Mouse (Mus musculus): ENCODE measurements around the gene Acap2. TPM values are rescaled to one million over a fixed set of nuclear protein-coding genes. Genes with fewer than 3 reads are reported as not detected.

The Acap2 gene
- polyA plus RNA-seq, 1 experiment from 2014 or later, result 26.3 TPM

DNA sequence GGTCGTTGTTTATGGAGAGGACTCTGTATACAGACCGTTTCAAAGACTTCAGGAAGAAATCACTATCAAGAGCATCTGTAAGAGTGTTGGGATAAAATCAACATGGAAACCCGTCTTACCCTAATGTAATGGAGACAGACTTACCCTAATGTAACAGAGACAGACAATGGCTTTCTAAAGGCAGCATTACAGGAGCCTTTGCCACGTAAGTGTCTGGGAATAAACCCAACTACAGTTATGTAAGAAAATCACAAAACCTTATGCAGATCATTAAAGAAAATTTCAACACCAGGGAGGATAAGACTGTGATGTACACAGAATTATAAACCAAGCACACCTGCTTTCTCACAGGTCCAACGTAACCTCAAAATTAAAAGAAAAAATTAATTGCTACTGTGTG is 72.9 kb downstream of the Acap2 start:
- Histone ChIP-seq H3K9ac (ENCODE audit: low read depth, low read length) (no peak overlapping the region), H3K27me3 (replicated peaks; ENCODE audit: control insufficient read depth, insufficient read depth, low read length) (no peaks in the 10 kb centered on the region), H3K4me3 (ENCODE audit: low read depth, low read length) (no peak overlapping the region), H3K36me3 (ENCODE audit: control insufficient read depth, insufficient read depth, low read length) (peaks cover 49% of the 10 kb centered on the region), H3K4me1 (ENCODE audit: control insufficient read depth, insufficient read depth, low read length) (no peaks in the 10 kb centered on the region), H3K4me2 (ENCODE audit: low read depth, low read length) (no peak overlapping the region), H3K27ac (replicated peaks; ENCODE audit: low read depth, low read length) (no peak overlapping the region), H3K9me3 (ENCODE audit: control insufficient read depth, low read length) (no peaks in the 10 kb centered on the region)
- no peak for ATAC-seq (ENCODE audit: low read depth)
- no peak for DNase-seq (ENCODE audit: low spot score)
- 88% methylated on average over 5 of the region's 5 CpGs for WGBS

- ATAC-seq (ENCODE audit: low read depth), result no peak
- 54% methylated on average over 5 of the region's 5 CpGs for WGBS
- no peak overlapping the region for H3K9ac ChIP-seq (ENCODE audit: low read depth, low read length)
- H3K4me3 ChIP-seq (ENCODE audit: low read depth, low read length), result no peak overlapping the region
- no peak for DNase-seq (ENCODE audit: low spot score)
- no peaks in the 10 kb centered on the region for H3K9me3 ChIP-seq (ENCODE audit: control insufficient read depth, low read length)
- H3K4me2 ChIP-seq (ENCODE audit: low read depth, low read length), result no peak overlapping the region
- no peaks in the 10 kb centered on the region for H3K27me3 ChIP-seq (replicated peaks; ENCODE audit: control insufficient read depth, insufficient read depth, low read length)
- H3K4me1 ChIP-seq (ENCODE audit: control insufficient read depth, insufficient read depth, low read length), result no peaks in the 10 kb centered on the region
- no peak overlapping the region for H3K27ac ChIP-seq (replicated peaks; ENCODE audit: low read depth, low read length)
- H3K36me3 ChIP-seq (ENCODE audit: control insufficient read depth, insufficient read depth, low read length), result peaks cover 53% of the 10 kb centered on the region
These were observed 76.1 kb downstream of the Acap2 start for GRCm38 (mm10) chr16:31124991-31125390.

DNA sequence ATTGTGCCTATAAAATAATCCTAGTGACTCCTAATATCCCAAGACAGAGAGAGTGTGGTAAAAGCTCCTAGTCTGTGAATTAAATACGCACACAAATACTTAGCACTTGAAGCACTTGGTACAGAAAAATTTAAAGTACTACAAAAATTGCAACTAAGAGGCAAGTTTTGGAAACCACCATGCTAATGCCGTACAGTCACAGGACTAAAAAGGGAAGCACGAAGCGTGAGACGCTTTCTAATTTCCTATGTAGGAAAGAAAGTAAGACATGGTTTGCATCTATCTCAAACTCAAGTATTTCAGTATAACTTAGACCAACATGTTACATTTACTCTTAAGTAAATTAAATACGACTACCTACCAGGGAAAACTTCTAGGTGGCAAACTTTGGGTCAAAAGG is 79.4 kb downstream of the Acap2 start:
- no peaks in the 10 kb centered on the region for H3K9me3 ChIP-seq (ENCODE audit: control insufficient read depth, low read length)
- no peak overlapping the region for H3K4me3 ChIP-seq (ENCODE audit: low read depth, low read length)
- H3K27me3 ChIP-seq (replicated peaks; ENCODE audit: control insufficient read depth, insufficient read depth, low read length), result no peaks in the 10 kb centered on the region
- no peak for DNase-seq (ENCODE audit: low spot score)
- no peak for ATAC-seq (ENCODE audit: low read depth)
- H3K4me2 ChIP-seq (ENCODE audit: low read depth, low read length), result no peak overlapping the region
- 94% methylated on average over 6 of the region's 6 CpGs for WGBS
- no peak overlapping the region for H3K27ac ChIP-seq (replicated peaks; ENCODE audit: low read depth, low read length)
- H3K4me1 ChIP-seq (ENCODE audit: control insufficient read depth, insufficient read depth, low read length), result no peaks in the 10 kb centered on the region
- H3K9ac ChIP-seq (ENCODE audit: low read depth, low read length), result no peak overlapping the region
- peaks cover 62% of the 10 kb centered on the region for H3K36me3 ChIP-seq (ENCODE audit: control insufficient read depth, insufficient read depth, low read length)

DNA sequence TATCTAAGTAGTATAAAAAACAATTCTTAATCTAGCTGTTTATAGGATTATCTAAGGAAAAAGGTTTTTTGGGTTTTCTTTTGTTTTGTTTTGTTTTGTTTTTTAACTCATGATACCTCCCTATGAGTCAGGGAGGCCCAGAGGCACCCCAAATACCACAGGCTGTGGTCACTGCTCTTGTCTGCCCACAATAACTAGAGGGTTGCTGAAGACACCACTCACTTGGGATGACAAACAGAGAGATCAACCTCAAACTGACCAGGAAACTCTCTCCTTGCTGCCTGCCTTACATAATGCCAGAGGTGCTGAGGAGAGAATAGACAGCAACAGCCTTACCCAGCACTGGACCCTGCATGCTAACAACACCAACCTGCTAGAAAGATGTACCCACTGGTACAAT is 87.4 kb downstream of the Acap2 start:
- peaks cover 74% of the 10 kb centered on the region for H3K36me3 ChIP-seq (ENCODE audit: control insufficient read depth, insufficient read depth, low read length)
- H3K27ac ChIP-seq (replicated peaks; ENCODE audit: low read depth, low read length), result no peak overlapping the region
- H3K9ac ChIP-seq (ENCODE audit: low read depth, low read length), result no peak overlapping the region
- no peaks in the 10 kb centered on the region for H3K27me3 ChIP-seq (replicated peaks; ENCODE audit: control insufficient read depth, insufficient read depth, low read length)
- no peak overlapping the region for H3K4me2 ChIP-seq (ENCODE audit: low read depth, low read length)
- DNase-seq (ENCODE audit: low spot score) (no peak), ATAC-seq (ENCODE audit: low read depth) (no peak)
- H3K9me3 ChIP-seq (ENCODE audit: control insufficient read depth, low read length), result 0 out of 2 replicates have a peak, but pooled peaks cover 3% of the 10 kb centered on the region
- H3K4me1 ChIP-seq (ENCODE audit: control insufficient read depth, insufficient read depth, low read length), result no peaks in the 10 kb centered on the region
- no peak overlapping the region for H3K4me3 ChIP-seq (ENCODE audit: low read depth, low read length)

DNA sequence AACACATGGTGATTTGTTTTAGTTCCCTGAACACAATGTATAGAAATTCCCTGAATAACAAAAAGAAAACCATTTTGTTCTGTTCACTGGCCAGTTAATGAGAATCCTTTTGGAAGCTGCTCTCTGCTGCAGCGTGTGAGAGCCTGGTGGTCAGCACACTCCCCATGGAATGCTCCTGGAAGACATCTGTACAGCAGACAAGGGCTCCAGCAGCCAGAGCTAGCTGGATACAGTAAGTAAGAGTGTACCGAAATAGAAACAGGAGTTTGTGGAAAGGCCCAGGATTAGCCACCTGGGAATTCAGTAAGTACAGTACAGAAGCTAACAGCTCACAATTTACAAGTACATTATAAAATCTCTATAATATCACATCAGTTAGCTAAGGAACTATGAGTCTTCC is 99.7 kb downstream of the Acap2 start:
- WGBS, result 68% methylated on average over 2 of the region's 2 CpGs
- Histone ChIP-seq H3K36me3 (ENCODE audit: control insufficient read depth, insufficient read depth, low read length) (peaks cover 76% of the 10 kb centered on the region), H3K27me3 (replicated peaks; ENCODE audit: control insufficient read depth, insufficient read depth, low read length) (no peaks in the 10 kb centered on the region)

GRCm38 (mm10) chr16:31099906-31100305 is 101.1 kb downstream of the Acap2 start:
- Histone ChIP-seq H3K27ac (replicated peaks; ENCODE audit: low read depth, low read length) (no peak overlapping the region), H3K9me3 (ENCODE audit: control insufficient read depth, low read length) (no peaks in the 10 kb centered on the region), H3K9ac (ENCODE audit: low read depth, low read length) (no peak overlapping the region), H3K36me3 (ENCODE audit: control insufficient read depth, insufficient read depth, low read length) (peaks cover 70% of the 10 kb centered on the region), H3K27me3 (replicated peaks; ENCODE audit: control insufficient read depth, insufficient read depth, low read length) (no peaks in the 10 kb centered on the region), H3K4me3 (ENCODE audit: low read depth, low read length) (no peak overlapping the region), H3K4me1 (ENCODE audit: control insufficient read depth, insufficient read depth, low read length) (no peaks in the 10 kb centered on the region), H3K4me2 (ENCODE audit: low read depth, low read length) (no peak overlapping the region)
- 77% methylated on average over 1 of the region's 1 CpGs for WGBS
- DNase-seq (ENCODE audit: low spot score) (no peak), ATAC-seq (ENCODE audit: low read depth) (no peak)

More for the DNA sequence above, 99.7 kb downstream of the Acap2 start:
- no peak overlapping the region for H3K9ac ChIP-seq (ENCODE audit: low read depth, low read length)
- DNase-seq (ENCODE audit: low spot score), result peak; percentile 14
- no peak overlapping the region for H3K4me2 ChIP-seq (ENCODE audit: low read depth, low read length)
- ATAC-seq (ENCODE audit: low read depth), result no peak
- no peak overlapping the region for H3K4me3 ChIP-seq (ENCODE audit: low read depth, low read length)
- H3K27ac ChIP-seq (replicated peaks; ENCODE audit: low read depth, low read length), result no peak overlapping the region
- no peaks in the 10 kb centered on the region for H3K4me1 ChIP-seq (ENCODE audit: control insufficient read depth, insufficient read depth, low read length)
- H3K9me3 ChIP-seq (ENCODE audit: control insufficient read depth, low read length), result no peaks in the 10 kb centered on the region

- Histone ChIP-seq H3K4me1 (ENCODE audit: control insufficient read depth, insufficient read depth, low read length) (no peaks in the 10 kb centered on the region), H3K9me3 (ENCODE audit: control insufficient read depth, low read length) (no peaks in the 10 kb centered on the region), H3K27ac (replicated peaks; ENCODE audit: low read depth, low read length) (no peak overlapping the region), H3K9ac (ENCODE audit: low read depth, low read length) (no peak overlapping the region), H3K27me3 (replicated peaks; ENCODE audit: control insufficient read depth, insufficient read depth, low read length) (no peaks in the 10 kb centered on the region), H3K4me3 (ENCODE audit: low read depth, low read length) (no peak overlapping the region), H3K4me2 (ENCODE audit: low read depth, low read length) (no peak overlapping the region), H3K36me3 (ENCODE audit: control insufficient read depth, insufficient read depth, low read length) (peaks cover 27% of the 10 kb centered on the region; the same call in 1 of the 2 replicates)
- WGBS, result 88% methylated on average over 6 of the region's 6 CpGs
- DNase-seq (ENCODE audit: low spot score) (no peak), ATAC-seq (ENCODE audit: low read depth) (no peak)
These were observed 107.0 kb downstream of the Acap2 start for GRCm38 (mm10) chr16:31094036-31094435.

DNA sequence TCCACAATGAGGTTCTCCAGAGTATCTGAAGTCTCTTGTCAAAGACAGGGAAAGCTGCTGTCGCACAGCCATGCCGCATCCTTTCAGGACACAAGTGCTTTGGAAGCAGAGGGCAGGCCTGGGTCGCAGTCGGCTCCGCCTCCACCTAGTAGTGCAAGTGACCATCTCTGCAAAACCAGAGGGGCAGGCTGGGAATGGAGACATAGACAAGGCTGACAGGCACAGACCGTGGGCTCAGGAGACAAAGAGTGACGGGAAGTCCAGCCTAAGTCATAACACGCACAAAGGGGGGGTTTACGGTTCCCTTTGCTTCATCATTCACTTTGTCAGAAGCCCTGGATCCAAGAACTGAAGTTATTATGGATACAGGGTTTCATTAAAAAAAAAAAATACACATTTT is 107.9 kb downstream of the Acap2 start:
- H3K4me3 ChIP-seq (ENCODE audit: low read depth, low read length), result no peak overlapping the region
- no peaks in the 10 kb centered on the region for H3K27me3 ChIP-seq (replicated peaks; ENCODE audit: control insufficient read depth, insufficient read depth, low read length)
- no peaks in the 10 kb centered on the region for H3K9me3 ChIP-seq (ENCODE audit: control insufficient read depth, low read length)
- no peak overlapping the region for H3K27ac ChIP-seq (replicated peaks; ENCODE audit: low read depth, low read length)
- H3K9ac ChIP-seq (ENCODE audit: low read depth, low read length), result no peak overlapping the region
- WGBS, result 61% methylated on average over 9 of the region's 9 CpGs
- H3K4me2 ChIP-seq (ENCODE audit: low read depth, low read length), result no peak overlapping the region
- H3K36me3 ChIP-seq (ENCODE audit: control insufficient read depth, insufficient read depth, low read length), result peaks cover 20% of the 10 kb centered on the region; the same call in 1 of the 2 replicates
- DNase-seq (ENCODE audit: low spot score) (no peak), ATAC-seq (ENCODE audit: low read depth) (no peak)
- no peaks in the 10 kb centered on the region for H3K4me1 ChIP-seq (ENCODE audit: control insufficient read depth, insufficient read depth, low read length)

- H3K9ac ChIP-seq (ENCODE audit: low read depth, low read length), result peak overlapping the region; percentile 27; the same call in 1 of the 2 replicates
- no peak for DNase-seq (ENCODE audit: low spot score)
- no peaks in the 10 kb centered on the region for H3K27me3 ChIP-seq (replicated peaks; ENCODE audit: control insufficient read depth, insufficient read depth, low read length)
- peaks cover 9% of the 10 kb centered on the region for H3K4me1 ChIP-seq (ENCODE audit: control insufficient read depth, insufficient read depth, low read length)
- H3K4me3 ChIP-seq (ENCODE audit: low read depth, low read length), result peak overlapping the region; percentile 80; the same call in 1 of the 2 replicates
- peak overlapping the region; percentile 98 for H3K4me2 ChIP-seq (ENCODE audit: low read depth, low read length)
- no peaks in the 10 kb centered on the region for H3K36me3 ChIP-seq (ENCODE audit: control insufficient read depth, insufficient read depth, low read length)
- H3K9me3 ChIP-seq (ENCODE audit: control insufficient read depth, low read length), result no peaks in the 10 kb centered on the region
- no peak overlapping the region for H3K27ac ChIP-seq (replicated peaks; ENCODE audit: low read depth, low read length)
- no peak for ATAC-seq (ENCODE audit: low read depth)
- 66% methylated on average over 6 of the region's 6 CpGs for WGBS
These were observed 119.2 kb downstream of the Acap2 start for GRCm38 (mm10) chr16:31081891-31082290.
